Mouse (Mus musculus) embryonic facial prominence, embryonic 12.5 days (tissue): ENCODE data around the gene Fig4. TPM values are rescaled to one million over a fixed set of nuclear protein-coding genes. Genes with fewer than 3 reads are reported as not detected.

Experiments
- ATAC-seq: fragments of 200-750 bp; cut with Nextera tagmentation; 2 replicates; pipeline ENCODE4 v1.8.0; 2017; ENCODE audit not compliant: insufficient number of reproducible peaks, insufficient read depth, low FRiP score, low TSS enrichment
- H3K27ac ChIP-seq: fragments of 300-500 bp; sonication (generic); 2 replicates; pipeline ENCODE4 v1.5.1; 2016; ENCODE audit warnings: mild to moderate bottlenecking
- H3K27me3 ChIP-seq: fragments of 300-500 bp; sonication (generic); 2 replicates; pipeline ENCODE4 v1.6.1; 2016; ENCODE audit warnings: mild to moderate bottlenecking, moderate library complexity
- H3K36me3 ChIP-seq: fragments of 300-500 bp; sonication (generic); 2 replicates; pipeline ENCODE4 v1.6.1; 2016; ENCODE audit warnings: mild to moderate bottlenecking
- H3K4me1 ChIP-seq: fragments of 300-500 bp; sonication (generic); 2 replicates; pipeline ENCODE4 v1.6.1; 2016
- H3K4me2 ChIP-seq: fragments of 300-500 bp; sonication (generic); replicated peaks from 2 replicates; pipeline ENCODE4 v1.6.1; 2016; ENCODE audit warnings: mild to moderate bottlenecking, moderate library complexity
- H3K4me3 ChIP-seq: fragments of 300-500 bp; sonication (generic); 2 replicates; pipeline ENCODE4 v1.5.1; 2016; ENCODE audit warnings: mild to moderate bottlenecking
- H3K9ac ChIP-seq: fragments of 300-500 bp; sonication (generic); 2 replicates; pipeline ENCODE4 v1.6.1; 2016; ENCODE audit warnings: mild to moderate bottlenecking, moderate library complexity
- H3K9me3 ChIP-seq: fragments of 300-500 bp; sonication (generic); 2 replicates; pipeline ENCODE4 v1.6.1; 2016; ENCODE audit warnings: mild to moderate bottlenecking, moderate library complexity
- WGBS: fragments of 180-500 bp; shearing (Covaris S2); methylation state at CpG from one replicate; pipeline ENCODE4 v1.1.7; 2016; 5-methylcytosine and 5-hydroxymethylcytosine counted together
- polyA plus RNA-seq: library from polyadenylated mRNA; unstranded; fragments of >200 nt; fragmentation: Nextera tagmentation; extraction: Ambion mirVana; gene quantifications from 2 replicates; pipeline ENCODE4 v1.2.1, GENCODE M21; 2016

Gene Fig4
- 13.3 and 15.2 TPM in 2 replicates for polyA plus RNA-seq

DNA sequence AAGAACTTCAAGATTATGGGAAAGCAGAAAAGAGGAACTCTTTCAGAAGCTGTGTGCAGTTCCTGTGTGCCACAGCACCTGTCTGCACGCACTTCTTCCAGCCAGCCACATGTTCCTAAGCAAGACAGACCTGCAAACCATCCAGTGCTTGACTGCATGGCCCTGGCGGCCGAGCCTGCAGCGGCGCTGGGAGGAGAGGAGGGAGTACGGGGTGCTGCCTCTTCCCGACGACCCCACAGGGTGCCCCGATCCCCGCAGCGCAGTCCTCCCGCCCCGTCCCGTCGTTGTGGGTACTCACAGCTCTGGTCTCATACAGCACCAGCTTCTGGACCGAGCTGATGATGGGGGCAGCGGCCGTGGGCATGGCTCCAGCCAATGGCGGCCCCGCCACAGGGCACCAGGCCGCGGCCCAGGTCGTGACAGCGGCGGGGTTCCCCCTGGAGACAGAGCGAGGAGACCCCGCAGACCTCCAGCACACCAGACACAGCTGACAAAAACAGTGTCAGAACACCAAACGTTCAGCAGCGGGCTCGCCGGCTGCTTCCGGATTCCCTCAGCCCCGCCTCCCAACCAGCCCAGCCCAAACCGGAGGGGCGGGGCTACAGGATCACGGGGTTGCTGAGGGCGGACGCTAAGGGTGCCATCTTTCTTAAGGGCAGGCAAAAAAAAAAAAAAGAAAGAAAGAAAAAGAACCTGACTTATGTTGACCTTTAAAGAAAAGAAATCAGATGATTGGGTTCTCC, at the start of gene Fig4:
Fig4 (minus strand) TSS at position 572 of the 743 bp plus-strand sequence.
- Histone ChIP-seq H3K4me3 (peak within 1 kb of the TSS; percentile 96), H3K9me3 (no peaks in the 10 kb centered on the region), H3K9ac (peak within 1 kb of the TSS; percentile 72), H3K27ac (peak within 1 kb of the TSS; percentile 46; the same call in 1 of the 2 replicates), H3K4me2 (peak within 1 kb of the TSS; percentile 83), H3K4me1 (peaks cover 5% of the 10 kb centered on the region; the same call in 1 of the 2 replicates), H3K27me3 (no peaks in the 10 kb centered on the region), H3K36me3 (no peaks in the 10 kb centered on the region)
- under 1% methylated on average over 38 of the region's 38 CpGs for WGBS
- ATAC-seq = peak; percentile 83

DNA sequence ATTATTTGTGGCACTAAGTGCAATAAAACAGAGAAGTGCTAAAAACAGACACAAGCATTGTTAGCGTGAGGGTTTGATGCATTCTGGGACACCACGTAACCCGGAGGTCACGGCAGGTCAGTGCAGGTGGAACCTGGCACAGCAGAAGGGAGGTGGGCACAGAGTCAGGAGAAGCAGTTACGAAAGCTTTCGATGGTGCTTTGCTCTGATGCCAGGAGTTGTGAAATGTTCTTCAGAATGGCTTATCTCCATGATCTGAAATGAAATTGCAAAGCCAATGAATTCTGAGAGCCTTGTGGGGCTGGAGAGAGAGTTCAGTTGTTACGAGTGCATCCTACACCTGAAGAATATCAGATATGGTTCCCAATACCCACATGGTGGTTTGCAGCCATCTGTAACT, 38.3 kb upstream of the Fig4 start:
- ATAC-seq = no peak
- H3K4me1 ChIP-seq = no peaks in the 10 kb centered on the region
- no peak overlapping the region for H3K4me3 ChIP-seq
- no peaks in the 10 kb centered on the region for H3K36me3 ChIP-seq
- WGBS = 86% methylated on average over 7 of the region's 7 CpGs
- no peak overlapping the region for H3K27ac ChIP-seq
- no peak overlapping the region for H3K9ac ChIP-seq
- no peaks in the 10 kb centered on the region for H3K27me3 ChIP-seq
- no peaks in the 10 kb centered on the region for H3K9me3 ChIP-seq
- H3K4me2 ChIP-seq = no peak overlapping the region

DNA sequence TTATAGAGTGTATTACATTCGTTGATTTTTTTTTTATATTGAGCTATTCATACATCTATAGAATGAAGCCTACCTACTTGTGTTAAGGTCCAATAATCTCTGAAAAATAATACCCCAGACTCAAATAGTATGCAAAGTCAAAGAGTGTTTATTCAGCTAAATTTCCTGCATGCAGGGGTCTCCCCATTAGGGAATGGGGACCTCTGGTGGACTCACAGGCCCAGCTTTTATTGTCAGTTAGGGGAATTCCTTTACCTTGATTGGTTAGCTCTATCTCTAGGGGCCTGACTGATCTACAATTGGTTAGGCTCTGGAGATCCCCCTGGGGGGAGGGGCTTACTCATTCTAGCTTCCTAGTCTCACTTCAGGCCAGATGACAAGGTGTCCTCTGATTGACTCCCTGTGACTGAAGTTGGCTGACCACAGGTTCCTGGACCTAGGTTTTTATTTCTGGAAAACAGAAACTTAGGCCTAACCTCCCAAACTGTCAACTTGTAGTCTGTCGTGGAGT, 29.5 kb upstream of the Fig4 start:
- no peak overlapping the region for H3K4me2 ChIP-seq
- H3K9ac ChIP-seq = no peak overlapping the region
- no peaks in the 10 kb centered on the region for H3K27me3 ChIP-seq
- H3K36me3 ChIP-seq = no peaks in the 10 kb centered on the region
- no peak overlapping the region for H3K4me3 ChIP-seq
- no peak overlapping the region for H3K27ac ChIP-seq
- no peak for ATAC-seq
- no peaks in the 10 kb centered on the region for H3K9me3 ChIP-seq
- no peaks in the 10 kb centered on the region for H3K4me1 ChIP-seq
- 81% methylated on average over 2 of the region's 2 CpGs for WGBS

DNA sequence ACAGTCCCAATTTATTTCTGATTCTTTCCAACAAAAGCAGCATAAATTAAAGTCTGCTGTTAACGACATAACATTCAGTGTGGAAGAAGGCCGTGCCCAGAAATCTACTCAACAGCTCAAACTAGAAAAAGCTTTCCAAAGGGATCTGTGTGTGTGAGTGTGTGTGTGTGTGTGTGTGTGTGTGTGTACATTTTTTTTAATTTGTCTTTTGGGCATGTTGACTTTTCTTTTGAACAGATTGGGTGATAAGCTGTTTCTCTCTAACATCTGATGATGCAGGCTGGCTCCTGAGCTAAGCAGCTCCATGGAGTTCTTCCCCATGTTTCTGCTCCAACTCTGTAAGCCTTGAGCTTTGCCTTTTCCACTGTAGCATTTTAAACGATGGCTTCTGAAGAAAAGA, 12.8 kb upstream of the Fig4 start:
- Histone ChIP-seq H3K27ac (no peak overlapping the region), H3K27me3 (no peaks in the 10 kb centered on the region), H3K9ac (no peak overlapping the region), H3K36me3 (no peaks in the 10 kb centered on the region), H3K4me3 (no peak overlapping the region), H3K4me2 (no peak overlapping the region), H3K4me1 (no peaks in the 10 kb centered on the region), H3K9me3 (no peaks in the 10 kb centered on the region)
- no peak for ATAC-seq
- 88% methylated on average over 3 of the region's 3 CpGs for WGBS

DNA sequence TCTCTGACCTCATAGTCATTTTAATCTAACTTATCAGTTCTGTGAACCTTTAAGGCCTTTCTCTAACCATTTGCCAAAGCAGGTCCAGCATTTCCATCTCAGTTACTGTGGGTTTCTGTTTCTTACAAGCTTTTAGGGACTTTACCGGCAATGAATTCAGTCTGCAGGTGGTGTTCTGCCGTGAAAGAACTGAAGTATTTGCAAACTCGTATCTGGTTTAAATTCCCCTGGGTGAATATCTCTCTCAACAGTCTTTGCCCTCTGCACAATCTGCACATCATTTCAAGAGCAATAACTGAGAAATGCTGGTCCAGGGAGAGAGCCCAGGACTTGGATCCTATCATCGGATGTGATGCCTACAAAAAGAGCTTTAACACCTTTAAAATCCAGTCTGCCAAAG, 5.1 kb upstream of the Fig4 start:
- WGBS = 79% methylated on average over 4 of the region's 4 CpGs
- Histone ChIP-seq H3K36me3 (no peaks in the 10 kb centered on the region), H3K4me1 (no peaks in the 10 kb centered on the region), H3K27me3 (no peaks in the 10 kb centered on the region), H3K4me3 (no peak overlapping the region), H3K9ac (no peak overlapping the region), H3K27ac (no peak overlapping the region), H3K4me2 (no peak overlapping the region), H3K9me3 (no peaks in the 10 kb centered on the region)
- no peak for ATAC-seq

DNA sequence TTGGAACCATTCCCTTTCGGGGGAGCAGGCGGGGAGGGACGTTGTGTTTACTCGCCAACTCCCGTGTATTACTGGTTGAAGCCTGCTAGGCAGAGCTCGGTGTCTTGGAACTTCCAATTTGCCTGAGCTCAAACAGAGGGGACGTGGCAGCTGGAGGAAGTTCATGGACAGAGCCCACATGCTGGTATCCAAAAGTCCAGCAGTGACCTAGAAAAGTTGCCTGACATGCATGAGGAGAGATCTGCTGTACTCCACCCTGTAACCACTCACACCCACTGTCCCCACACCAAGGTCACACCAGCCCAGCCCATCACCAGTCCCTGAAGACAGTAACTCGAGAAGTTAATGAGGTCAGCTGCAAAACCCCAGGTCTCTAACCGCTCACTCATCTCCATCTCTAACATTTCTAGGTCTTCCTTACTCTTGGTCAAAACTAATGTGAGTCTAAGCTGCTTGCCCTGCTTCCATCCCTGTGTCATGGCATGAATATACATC, 1.9 kb upstream of the Fig4 start:
- Histone ChIP-seq H3K27ac (no peak overlapping the region), H3K4me2 (no peak overlapping the region), H3K4me1 (peaks cover 5% of the 10 kb centered on the region; the same call in 1 of the 2 replicates), H3K9me3 (no peaks in the 10 kb centered on the region), H3K4me3 (no peak overlapping the region), H3K27me3 (no peaks in the 10 kb centered on the region), H3K9ac (no peak overlapping the region), H3K36me3 (no peaks in the 10 kb centered on the region)
- ATAC-seq = no peak
- 76% methylated on average over 9 of the region's 9 CpGs for WGBS

DNA sequence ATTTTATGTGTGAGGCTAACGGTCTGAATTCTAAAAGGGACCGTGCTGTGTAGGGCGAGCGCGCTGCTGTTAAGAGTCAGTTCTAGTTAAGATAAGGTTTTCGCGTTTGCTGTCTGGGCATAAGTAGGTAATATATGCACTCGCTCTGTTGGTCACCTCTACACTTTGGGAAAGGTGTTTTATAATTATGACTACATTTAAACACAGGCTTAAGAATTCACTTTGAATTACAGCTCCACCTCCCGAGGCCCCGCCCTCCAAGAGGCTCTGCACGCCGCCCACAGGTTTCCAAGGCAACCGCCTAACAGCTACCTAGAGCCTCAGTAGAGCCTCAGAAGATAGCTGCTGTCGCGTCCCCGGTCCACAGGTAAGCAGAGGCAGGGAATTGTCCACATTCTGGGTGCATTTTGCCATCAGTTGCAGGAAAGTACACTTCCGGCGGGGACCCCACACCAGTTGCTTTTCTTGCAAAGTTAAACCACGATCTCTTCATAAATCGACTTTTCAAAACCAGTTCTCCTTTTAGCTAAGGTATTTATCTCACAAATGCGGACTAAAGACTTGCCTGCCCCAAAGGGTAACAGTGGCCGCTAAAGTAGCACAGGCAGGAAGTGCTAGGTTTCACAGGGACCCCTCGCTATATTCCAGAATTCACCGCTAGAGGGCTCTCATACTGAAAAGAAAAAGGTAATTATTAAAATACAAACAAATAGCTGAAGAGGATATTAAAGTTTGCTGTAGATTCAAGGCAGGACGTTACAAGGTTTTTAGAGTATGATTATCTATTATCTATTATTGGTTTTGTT, 782 bp upstream of the Fig4 start, which contains the start of gene Ak9:
Ak9 (plus strand) TSS at position 342 of the 806 bp plus-strand sequence.
- Histone ChIP-seq H3K4me1 (peaks cover 5% of the 10 kb centered on the region; the same call in 1 of the 2 replicates), H3K27me3 (no peaks in the 10 kb centered on the region), H3K9ac (peak within 1 kb of the TSS; percentile 72), H3K4me2 (peak within 1 kb of the TSS; percentile 83), H3K9me3 (no peaks in the 10 kb centered on the region), H3K4me3 (peak within 1 kb of the TSS; percentile 96), H3K27ac (peak within 1 kb of the TSS; percentile 46; the same call in 1 of the 2 replicates), H3K36me3 (no peaks in the 10 kb centered on the region)
- ATAC-seq = peak; percentile 53; the same call in 1 of the 2 replicates
- under 1% methylated on average over 25 of the region's 25 CpGs for WGBS

DNA sequence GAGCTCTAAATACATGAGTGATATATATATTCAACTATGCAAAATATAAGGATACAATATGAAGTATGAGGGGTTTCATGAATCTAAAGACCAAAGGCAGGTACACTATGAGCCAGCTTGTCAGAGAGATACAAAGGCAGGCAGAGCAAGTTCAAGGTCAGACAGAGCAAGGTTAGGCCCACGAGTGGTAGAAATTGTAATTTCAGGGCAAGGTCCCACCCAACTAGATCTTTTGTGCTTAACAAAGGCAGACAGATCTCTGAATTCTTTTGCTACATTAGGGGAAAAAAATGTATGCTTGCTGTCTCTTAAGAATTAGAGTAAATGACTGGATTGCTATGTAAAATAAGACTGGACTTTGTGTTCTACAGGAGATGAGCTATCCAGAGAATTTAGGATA, 2.9 kb downstream of the Fig4 start:
- no peaks in the 10 kb centered on the region for H3K36me3 ChIP-seq
- no peak overlapping the region for H3K27ac ChIP-seq
- peaks cover 5% of the 10 kb centered on the region; the same call in 1 of the 2 replicates for H3K4me1 ChIP-seq
- no peaks in the 10 kb centered on the region for H3K27me3 ChIP-seq
- H3K4me3 ChIP-seq = no peak overlapping the region
- no peak overlapping the region for H3K9ac ChIP-seq
- WGBS = 64% methylated on average over 1 of the region's 1 CpGs
- H3K4me2 ChIP-seq = no peak overlapping the region
- ATAC-seq = no peak
- no peaks in the 10 kb centered on the region for H3K9me3 ChIP-seq

DNA sequence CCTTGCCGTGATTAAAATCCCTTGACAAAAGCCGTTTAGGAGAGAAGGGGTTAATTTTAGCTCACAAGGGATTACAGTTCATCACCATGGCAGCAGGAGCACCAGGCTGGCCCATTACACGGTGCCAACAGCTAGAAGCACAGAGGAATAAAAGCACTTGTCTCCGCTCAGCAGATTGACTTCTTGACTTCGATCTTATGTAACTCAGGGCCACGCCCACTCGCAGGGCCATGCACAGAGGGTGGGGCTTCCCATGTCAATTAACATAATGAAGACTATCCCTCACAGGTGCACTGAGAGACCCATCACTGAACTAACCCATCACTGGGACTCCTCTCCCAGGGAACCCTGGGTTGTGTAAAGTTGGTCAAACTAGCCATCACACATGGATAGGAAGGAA, 7.9 kb downstream of the Fig4 start:
- Histone ChIP-seq H3K9ac (no peak overlapping the region), H3K27me3 (no peaks in the 10 kb centered on the region), H3K9me3 (no peaks in the 10 kb centered on the region), H3K4me3 (no peak overlapping the region), H3K36me3 (no peaks in the 10 kb centered on the region), H3K4me1 (peaks cover 11% of the 10 kb centered on the region), H3K27ac (no peak overlapping the region), H3K4me2 (no peak overlapping the region)
- WGBS = 49% methylated on average over 7 of the region's 7 CpGs
- ATAC-seq = no peak

DNA sequence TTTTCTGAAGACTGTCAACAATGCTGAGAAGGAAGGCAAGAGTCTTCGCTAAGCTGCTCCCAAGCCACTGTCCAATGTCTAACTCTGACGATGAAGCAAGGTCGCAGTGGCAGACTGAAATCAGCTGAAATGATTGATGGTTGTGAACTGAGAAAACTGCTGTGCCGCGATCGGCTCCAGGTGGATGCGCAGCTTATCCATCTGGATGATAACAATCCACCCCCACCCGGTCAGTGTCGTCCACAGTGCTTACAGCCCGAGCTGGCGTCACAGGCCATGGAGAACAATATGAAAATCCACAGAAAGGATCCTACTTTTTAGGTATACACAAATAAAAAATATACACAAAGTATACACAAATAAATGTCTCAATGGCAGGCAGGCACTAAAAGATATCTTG, 8.3 kb downstream of the Fig4 start:
- Histone ChIP-seq H3K9ac (no peak overlapping the region), H3K4me1 (peaks cover 11% of the 10 kb centered on the region), H3K27ac (no peak overlapping the region), H3K4me2 (no peak overlapping the region), H3K4me3 (no peak overlapping the region), H3K27me3 (no peaks in the 10 kb centered on the region), H3K9me3 (no peaks in the 10 kb centered on the region), H3K36me3 (no peaks in the 10 kb centered on the region)
- WGBS = 84% methylated on average over 11 of the region's 11 CpGs
- ATAC-seq = no peak

DNA sequence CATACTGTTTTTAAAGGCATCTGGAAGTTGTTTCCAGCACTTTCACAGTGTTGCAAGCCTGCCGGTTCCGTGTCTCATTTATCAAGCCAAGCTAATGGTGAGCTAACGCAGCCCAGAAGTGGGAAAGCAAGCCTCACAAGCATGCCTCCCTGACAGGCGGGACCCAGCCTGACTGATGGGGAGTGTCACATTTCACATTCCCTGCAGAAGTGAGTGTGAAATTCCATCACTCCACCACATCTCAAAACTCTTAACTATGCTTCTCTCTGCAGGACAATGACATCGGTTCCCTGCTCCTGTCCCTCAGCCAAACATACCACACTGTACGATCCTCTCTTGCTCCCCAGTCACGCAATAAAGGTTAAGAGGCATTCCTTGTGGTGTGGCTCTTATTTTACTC, 10.0 kb downstream of the Fig4 start:
- ATAC-seq = no peak
- Histone ChIP-seq H3K27ac (peak overlapping the region; percentile 63), H3K4me2 (peak overlapping the region; percentile 23), H3K36me3 (no peaks in the 10 kb centered on the region), H3K9ac (no peak overlapping the region), H3K4me3 (no peak overlapping the region), H3K27me3 (no peaks in the 10 kb centered on the region), H3K9me3 (no peaks in the 10 kb centered on the region), H3K4me1 (peaks cover 17% of the 10 kb centered on the region)
- WGBS = 5% methylated on average over 7 of the region's 7 CpGs
